Mouse (Mus musculus) C2C12 (cell line): Measurements from ENCODE around the gene Pank2. TPM values are rescaled to one million over a fixed set of nuclear protein-coding genes. Genes with fewer than 3 reads are reported as not detected.

Experiments used
- H3K27me3 ChIP-seq: one replicate; pipeline ENCODE4 v1.6.1; 2011; ENCODE audit not compliant: control insufficient read depth, insufficient read depth, insufficient read length
- H3K36me3 ChIP-seq: one replicate; pipeline ENCODE4 v1.6.1; 2011; ENCODE audit not compliant: control insufficient read depth, insufficient read depth
- H3K4me3 ChIP-seq: one replicate; pipeline ENCODE4 v1.5.1; 2011; ENCODE audit warnings: mild to moderate bottlenecking, control low read depth; ENCODE audit not compliant: poor library complexity, insufficient read depth, severe bottlenecking
- H3K79me2 ChIP-seq: one replicate; pipeline ENCODE4 v1.6.1; 2011; ENCODE audit not compliant: control insufficient read depth, insufficient read depth
- H3K79me3 ChIP-seq: one replicate; pipeline ENCODE4 v1.6.1; 2011; ENCODE audit warnings: low read depth, control low read depth
- H3ac ChIP-seq: one replicate; pipeline ENCODE3; 2011; ENCODE audit warnings: low read depth; ENCODE audit not compliant: control insufficient read depth, insufficient read length
- CEBPB ChIP-seq: IDR thresholded peaks from one replicate; pipeline ENCODE4 v1.6.1; 2011; ENCODE audit warnings: low read depth, mild to moderate bottlenecking, control low read depth, moderate library complexity
- CTCF ChIP-seq: IDR thresholded peaks from one replicate; pipeline ENCODE4 v1.5.1; 2011; ENCODE audit not compliant: control insufficient read depth, insufficient read depth, insufficient read length
- FOSL1 ChIP-seq: IDR thresholded peaks from one replicate; pipeline ENCODE4 v1.8.0; 2011; ENCODE audit warnings: mild to moderate bottlenecking, low read length; ENCODE audit not compliant: poor library complexity, insufficient read depth, severe bottlenecking
- MAX ChIP-seq: IDR thresholded peaks from one replicate; pipeline ENCODE4 v1.6.1; 2011; ENCODE audit warnings: mild to moderate bottlenecking, control low read depth
- MYOD1 ChIP-seq: IDR thresholded peaks from one replicate; pipeline ENCODE4 v1.6.1; 2011; ENCODE audit warnings: low read depth; ENCODE audit not compliant: control insufficient read depth, insufficient read length
- MYOG ChIP-seq: IDR thresholded peaks from one replicate; pipeline ENCODE4 v1.6.1; 2011; ENCODE audit not compliant: control insufficient read depth, insufficient read length; ENCODE audit errors: extremely low read depth
- USF1 ChIP-seq: IDR thresholded peaks from one replicate; pipeline ENCODE4 v1.6.1; 2011; ENCODE audit warnings: low read depth, mild to moderate bottlenecking, control low read depth, moderate library complexity
- polyA plus RNA-seq: library from polyadenylated mRNA; unstranded; fragments of >200 nt; fragmentation: generic; extraction: Trizol; gene quantifications from one replicate; pipeline ENCODE4 v1.2.1, GENCODE M21; 2012; ENCODE audit warnings: missing spikeins

Pank2 gene
- polyA plus RNA-seq, 1 experiment = 27.0 TPM

GRCm38 (mm10) chr2:131262680-131263670, 680 bp downstream of the Pank2 start:
- TF ChIP-seq MYOG (no peak), CEBPB (no peak), MYOD1 (no peak), USF1 (no peak), MAX (peak; percentile 43), CTCF (no peak), FOSL1 (no peak)

GRCm38 (mm10) chr2:131264027-131264426, 1.7 kb downstream of the Pank2 start:
- no peaks in the 10 kb centered on the region for H3K36me3 ChIP-seq
- H3K79me2 ChIP-seq = peaks cover 64% of the 10 kb centered on the region
- H3ac ChIP-seq = no peak overlapping the region
- H3K27me3 ChIP-seq = no peaks in the 10 kb centered on the region
- H3K79me3 ChIP-seq = peaks cover 57% of the 10 kb centered on the region
- peak overlapping the region; percentile 70 for H3K4me3 ChIP-seq
- TF ChIP-seq MYOG = no peak
- no peak for TF ChIP-seq CEBPB

More at GRCm38 (mm10) chr2:131262680-131263670, 680 bp downstream of the Pank2 start:
- Histone ChIP-seq H3K27me3 (no peaks in the 10 kb centered on the region), H3ac (peak overlapping the region; percentile 91), H3K79me2 (peaks cover 54% of the 10 kb centered on the region), H3K4me3 (peak overlapping the region; percentile 70), H3K79me3 (peaks cover 48% of the 10 kb centered on the region), H3K36me3 (no peaks in the 10 kb centered on the region)

DNA sequence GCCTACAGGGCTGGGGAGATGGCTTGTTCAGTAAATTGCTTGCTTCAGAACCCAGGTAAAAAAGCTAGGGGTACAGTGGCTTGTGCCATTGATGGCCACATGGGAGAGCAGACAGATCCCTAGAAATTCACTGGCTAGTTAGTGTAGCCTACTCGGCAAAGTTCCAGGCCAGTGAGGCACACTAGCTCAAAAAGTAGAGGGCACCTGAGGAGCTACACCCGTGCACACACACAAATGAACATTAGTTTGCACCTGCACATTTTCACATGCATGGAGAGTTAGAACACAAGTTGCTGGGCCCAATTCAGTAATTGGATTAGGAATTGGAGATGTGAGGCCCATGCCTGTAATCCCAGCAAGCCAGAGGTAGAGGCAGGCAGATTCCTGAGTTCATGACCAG, 2.8 kb downstream of the Pank2 start:
- H3K79me3 ChIP-seq = peaks cover 67% of the 10 kb centered on the region
- no peak overlapping the region for H3ac ChIP-seq
- no peaks in the 10 kb centered on the region for H3K36me3 ChIP-seq
- no peaks in the 10 kb centered on the region for H3K27me3 ChIP-seq
- TF ChIP-seq CTCF = no peak
- TF ChIP-seq MAX = no peak
- TF ChIP-seq MYOG = no peak
- no peak for TF ChIP-seq MYOD1
- no peak for TF ChIP-seq FOSL1
- no peak overlapping the region for H3K4me3 ChIP-seq
- peaks cover 75% of the 10 kb centered on the region for H3K79me2 ChIP-seq

GRCm38 (mm10) chr2:131275493-131275892, 13.2 kb downstream of the Pank2 start:
- Histone ChIP-seq H3K79me3 (peaks cover 26% of the 10 kb centered on the region), H3K79me2 (peaks cover 44% of the 10 kb centered on the region), H3ac (no peak overlapping the region), H3K27me3 (no peaks in the 10 kb centered on the region), H3K36me3 (peaks cover 67% of the 10 kb centered on the region), H3K4me3 (no peak overlapping the region)
- no peak for TF ChIP-seq MYOD1

DNA sequence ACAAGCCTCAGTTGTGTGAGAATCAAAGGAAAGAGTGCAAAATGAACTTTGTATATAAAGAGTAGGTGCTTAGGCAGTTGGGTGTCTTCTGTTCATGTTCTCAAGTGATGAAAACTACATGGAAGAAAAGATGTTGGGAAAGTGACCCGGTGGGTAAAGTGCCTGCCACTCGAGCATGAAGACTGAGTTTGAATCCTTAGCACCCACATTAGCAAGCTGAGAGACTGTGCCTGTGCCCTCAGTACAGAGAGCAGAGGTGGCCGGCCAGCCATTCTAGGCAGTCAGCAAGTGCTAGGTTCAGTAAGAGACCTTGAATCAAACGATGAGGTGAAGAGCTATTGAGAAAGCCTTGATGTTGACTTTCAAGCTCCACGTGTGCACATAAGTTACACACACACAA, 14.4 kb downstream of the Pank2 start:
- H3ac ChIP-seq = no peak overlapping the region
- no peaks in the 10 kb centered on the region for H3K27me3 ChIP-seq
- TF ChIP-seq MYOD1 = no peak
- no peak for TF ChIP-seq MYOG
- TF ChIP-seq FOSL1 = no peak
- TF ChIP-seq MAX = no peak
- no peak for TF ChIP-seq CEBPB
- no peak for TF ChIP-seq USF1
- TF ChIP-seq CTCF = no peak
- H3K36me3 ChIP-seq = peaks cover 79% of the 10 kb centered on the region
- H3K4me3 ChIP-seq = no peak overlapping the region
- H3K79me2 ChIP-seq = peaks cover 39% of the 10 kb centered on the region
- H3K79me3 ChIP-seq = peaks cover 16% of the 10 kb centered on the region

- Histone ChIP-seq H3K79me2 (peaks cover 15% of the 10 kb centered on the region), H3ac (no peak overlapping the region), H3K36me3 (peaks cover 84% of the 10 kb centered on the region), H3K4me3 (no peak overlapping the region), H3K27me3 (no peaks in the 10 kb centered on the region), H3K79me3 (peaks cover 1% of the 10 kb centered on the region)
- TF ChIP-seq USF1 = no peak
- TF ChIP-seq MYOG = no peak
- TF ChIP-seq FOSL1 = no peak
- TF ChIP-seq CEBPB = no peak
- no peak for TF ChIP-seq CTCF
- no peak for TF ChIP-seq MYOD1
- no peak for TF ChIP-seq MAX
These were observed 19.3 kb downstream of the Pank2 start for GRCm38 (mm10) chr2:131281596-131281995.
